Mouse (Mus musculus) common myeloid progenitor, adult 5-6 weeks (primary cell): ENCODE measurements around the gene Plekho1. TPM values are rescaled to one million over a fixed set of nuclear protein-coding genes. Genes with fewer than 3 reads are reported as not detected.
"Not testable (repeated sequence)": the region's sequence is repeated elsewhere in the genome, so short reads cannot be mapped to it uniquely, and the experiment has no call there.

Experiments
- ATAC-seq: replicated peaks from 2 replicates; pipeline ENCODE4 v1.8.0; 2016; ENCODE audit warnings: low read depth, mild to moderate bottlenecking, moderate TSS enrichment, inconsistent platforms; ENCODE audit not compliant: poor library complexity, severe bottlenecking
- total RNA-seq: library from RNA; stranded (forward); fragments of 200-1000, 187-1606 nt; gene quantifications from 2 replicates; pipeline ENCODE4 v1.2.3, GENCODE M21; 2017

Gene Plekho1
- 28.9 and 33.8 TPM in 2 replicates for total RNA-seq

DNA sequence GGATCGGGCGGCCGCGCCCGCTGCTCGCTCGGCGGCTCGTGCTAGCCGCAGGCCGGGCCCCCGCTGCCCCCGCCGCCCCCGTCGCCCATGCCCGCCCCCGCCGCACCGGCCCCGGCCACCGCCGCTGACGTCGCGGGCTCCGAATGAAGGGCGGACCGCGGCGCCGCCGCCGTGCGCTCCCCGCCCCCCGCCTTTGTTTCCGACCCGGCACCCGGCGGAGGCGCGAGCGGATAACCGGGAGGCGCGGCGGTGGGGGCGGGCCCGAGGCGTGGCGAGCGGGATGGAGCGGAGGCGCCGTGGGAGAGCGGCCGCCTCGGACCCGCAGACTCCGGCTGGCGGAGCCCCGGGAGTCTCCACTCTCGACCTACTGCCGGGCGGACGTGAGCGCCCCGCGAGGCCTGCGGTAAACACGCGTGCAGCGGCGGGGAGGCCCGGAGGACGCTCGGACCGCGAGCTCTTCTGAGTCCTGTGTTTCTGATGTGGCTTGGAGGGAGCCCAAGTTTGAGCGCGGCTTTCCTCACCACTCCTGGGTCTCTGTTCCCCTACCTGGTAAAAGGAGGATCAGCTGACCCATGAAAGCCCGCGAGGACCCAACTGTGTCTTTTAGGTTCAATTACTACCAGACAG, at the start of gene Plekho1:
Plekho1 (minus strand) TSS at position 200 of the 627 bp plus-strand sequence.
- no peak; the same call in 1 of the 2 replicates for ATAC-seq

DNA sequence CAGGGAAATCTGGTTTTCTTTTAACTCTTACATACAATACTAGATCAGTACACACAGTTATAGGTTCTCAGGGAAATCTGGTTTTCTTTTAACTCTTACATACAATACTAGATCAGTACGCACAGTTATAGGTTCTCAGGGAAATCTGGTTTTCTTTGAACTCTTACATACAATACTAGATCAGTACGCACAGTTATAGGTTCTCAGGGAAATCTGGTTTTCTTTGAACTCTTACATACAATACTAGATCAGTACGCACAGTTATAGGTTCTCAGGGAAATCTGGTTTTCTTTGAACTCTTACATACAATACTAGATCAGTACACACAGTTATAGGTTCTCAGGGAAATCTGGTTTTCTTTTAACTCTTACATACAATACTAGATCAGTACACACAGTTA, 48.8 kb upstream of the Plekho1 start:
- not testable (repeated sequence) for ATAC-seq

DNA sequence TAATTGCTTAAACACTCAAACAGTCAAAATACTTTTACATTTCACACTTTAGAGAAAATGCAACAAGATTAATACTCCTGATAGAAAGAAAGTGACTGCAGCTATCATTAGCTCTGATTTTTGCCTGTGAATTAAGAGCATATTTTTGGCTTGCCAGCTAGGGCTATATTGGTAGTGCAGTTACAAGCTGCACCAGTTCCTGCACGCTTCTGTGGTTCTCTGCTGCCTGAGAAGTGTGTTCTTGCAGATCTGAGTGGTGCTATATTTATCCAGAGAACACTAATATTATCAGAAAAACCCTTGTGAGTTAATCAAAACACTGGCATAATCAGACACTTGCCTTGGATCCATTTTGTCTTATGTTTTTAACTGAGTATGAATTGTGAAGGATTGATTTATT, 47.3 kb upstream of the Plekho1 start:
- ATAC-seq = no peak

DNA sequence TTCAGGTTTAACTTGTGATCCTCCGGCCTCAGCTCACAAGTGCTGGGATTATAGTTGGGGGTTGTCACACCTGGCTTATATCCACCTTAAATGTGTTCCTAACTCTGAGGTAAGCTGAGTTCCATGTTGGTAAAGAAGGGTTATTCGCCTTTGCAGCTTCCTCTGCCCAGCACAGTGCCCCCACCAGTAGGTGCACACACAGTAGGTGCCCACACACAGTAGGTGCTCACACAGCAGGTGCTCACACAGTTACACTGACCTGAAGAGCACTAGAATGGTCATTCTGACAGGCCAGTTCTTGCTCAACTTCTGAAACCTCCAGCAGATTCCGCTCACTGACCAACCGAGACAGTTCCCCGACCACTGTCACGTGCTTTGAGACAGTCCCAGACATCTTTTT, 45.3 kb upstream of the Plekho1 start:
- no peak for ATAC-seq

DNA sequence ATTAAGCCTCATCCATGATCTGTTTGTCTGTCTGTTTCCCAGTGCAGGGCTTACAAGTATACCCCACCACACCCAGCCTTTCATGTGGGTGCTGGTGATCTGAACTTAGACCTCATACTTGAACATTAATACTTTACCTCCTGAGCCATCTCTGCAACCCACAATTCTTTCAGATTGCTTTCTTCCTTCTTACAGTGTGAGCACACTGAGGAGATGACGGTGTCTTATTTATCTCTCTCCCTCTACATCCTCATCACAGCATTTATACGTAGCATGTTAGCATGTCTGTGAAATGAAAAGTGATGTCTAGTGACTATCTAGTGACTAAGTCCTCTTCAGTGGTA, 44.8 kb upstream of the Plekho1 start:
- no peak for ATAC-seq

DNA sequence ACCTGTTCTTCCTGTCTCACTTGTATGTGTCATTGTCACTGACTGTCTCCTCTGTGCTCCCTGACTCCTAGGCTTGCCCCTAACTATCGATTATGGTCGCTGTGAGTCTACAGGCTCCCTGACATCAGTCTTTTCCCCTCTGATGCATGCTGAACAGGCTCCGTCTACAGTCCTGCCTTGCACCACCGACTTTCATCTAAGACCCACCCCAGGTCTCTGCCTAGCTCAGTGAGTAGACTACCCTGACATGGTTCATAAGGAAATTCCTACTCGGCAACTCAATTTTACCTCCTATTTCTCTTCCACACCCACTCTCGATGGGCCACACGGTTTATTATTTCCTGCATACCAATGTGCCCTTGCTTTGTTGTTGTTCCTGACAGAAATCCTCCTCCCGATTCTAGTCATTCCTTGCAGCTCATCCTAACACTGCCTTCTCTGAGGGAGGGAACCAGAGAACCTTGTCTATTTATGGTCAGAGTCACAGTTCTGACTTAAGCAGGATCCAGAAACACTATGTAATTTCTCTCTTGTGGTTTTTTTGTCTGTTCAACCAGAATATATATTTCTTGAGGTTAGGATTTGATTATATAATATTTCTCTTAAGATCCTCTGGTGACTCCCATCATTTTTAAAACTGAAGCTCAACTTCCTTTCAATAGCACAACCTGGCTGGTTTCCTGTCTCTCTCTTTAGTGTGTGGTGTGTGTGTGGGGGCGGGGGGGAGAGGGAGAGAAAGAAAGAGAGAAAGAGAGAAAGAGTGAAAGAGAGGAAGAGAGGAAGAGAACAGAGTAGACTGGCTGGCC, 44.3 kb upstream of the Plekho1 start:
- no peak for ATAC-seq

DNA sequence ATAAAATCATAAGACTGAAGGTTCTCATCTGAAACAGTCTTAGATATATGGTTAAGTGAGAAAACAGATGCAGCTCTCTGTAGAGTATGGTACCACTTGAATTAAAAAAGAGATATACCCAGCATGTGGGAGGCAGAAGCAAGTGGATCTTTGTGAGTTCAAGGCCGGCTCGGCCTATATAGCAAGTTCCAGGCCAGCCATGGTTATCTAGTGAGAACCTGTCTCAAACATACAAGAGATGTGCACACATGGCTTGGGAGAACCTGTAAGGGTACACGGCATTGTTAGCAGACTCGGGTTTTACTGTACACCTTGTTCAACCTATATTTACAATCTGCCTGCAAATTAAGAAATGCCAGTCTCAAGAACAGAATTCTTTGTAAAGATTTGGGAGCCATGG, 43.0 kb upstream of the Plekho1 start:
- no peak for ATAC-seq

DNA sequence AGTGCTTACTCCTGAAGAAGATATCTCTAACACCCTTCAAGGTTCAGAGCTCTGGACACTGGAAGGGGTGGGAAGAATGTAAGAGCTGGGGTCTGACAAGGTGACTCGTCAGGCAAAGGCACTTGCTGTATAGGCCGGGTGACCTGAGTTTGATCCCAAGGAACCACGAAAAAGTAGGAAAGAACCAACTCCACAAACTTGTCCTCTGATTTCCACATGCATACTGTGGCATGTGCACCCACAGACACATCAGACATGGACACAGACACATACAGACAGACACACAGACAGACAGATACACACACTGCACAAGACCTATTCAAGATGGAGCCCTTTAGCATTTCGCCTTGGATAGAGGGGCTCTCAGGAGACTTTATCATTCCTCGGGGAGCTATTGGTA, 42.4 kb upstream of the Plekho1 start:
- ATAC-seq = no peak

DNA sequence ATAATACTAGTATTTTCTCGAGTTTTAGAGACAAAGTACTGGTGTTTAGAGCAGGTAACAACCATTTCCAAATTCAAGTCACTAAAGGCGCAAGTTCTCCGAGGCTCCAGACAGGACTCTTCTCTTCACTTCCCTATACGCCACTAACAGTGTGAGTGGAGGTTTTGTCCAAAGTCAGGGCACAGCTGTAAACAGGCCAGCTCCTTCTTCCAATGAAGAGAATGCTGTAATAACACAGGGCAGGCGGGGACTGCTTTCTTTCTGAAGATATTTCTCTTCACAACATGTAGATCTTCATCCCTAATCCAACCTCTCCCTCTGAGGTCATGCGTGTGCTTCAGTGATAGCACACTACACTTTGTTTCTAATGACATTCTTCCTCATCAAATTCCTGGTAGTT, 41.0 kb upstream of the Plekho1 start:
- ATAC-seq = no peak

DNA sequence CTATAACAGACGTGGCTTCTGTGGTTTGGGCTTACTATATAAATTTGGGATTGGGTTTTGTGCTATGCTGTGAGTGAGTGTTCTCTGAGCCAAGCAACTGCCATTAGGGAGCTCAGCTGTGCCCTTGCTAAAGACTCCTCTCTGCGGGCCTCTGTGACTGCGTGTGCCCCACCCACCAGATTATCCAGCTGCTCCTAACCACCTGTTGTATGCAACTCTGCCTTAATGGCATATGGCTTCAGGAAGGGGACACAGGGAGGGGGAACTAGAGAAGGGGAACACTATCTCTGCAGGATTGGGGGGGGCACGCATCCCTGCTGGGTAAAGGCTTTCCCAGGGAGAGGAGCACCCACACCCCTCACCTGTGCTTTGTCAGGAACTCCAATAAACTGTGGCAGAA, 37.2 kb upstream of the Plekho1 start:
- ATAC-seq = peak; percentile 54

DNA sequence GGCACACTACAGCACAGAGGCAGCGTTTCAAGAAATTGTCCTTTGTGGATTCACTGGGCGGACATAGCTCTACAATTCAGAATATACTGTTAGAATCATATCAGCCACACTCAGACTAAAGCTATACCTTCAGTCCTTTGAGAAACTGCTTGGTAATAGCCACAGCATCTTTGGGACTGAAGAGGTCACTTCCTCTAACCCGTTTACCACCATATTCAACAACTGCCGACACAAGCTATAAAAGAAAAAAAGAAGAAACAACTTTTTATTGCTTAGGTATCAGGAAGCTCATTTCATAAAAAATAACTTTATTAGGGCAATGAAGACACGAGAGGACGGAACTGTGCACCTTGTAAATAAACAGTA, 36.8 kb upstream of the Plekho1 start:
- ATAC-seq = peak; percentile 78

DNA sequence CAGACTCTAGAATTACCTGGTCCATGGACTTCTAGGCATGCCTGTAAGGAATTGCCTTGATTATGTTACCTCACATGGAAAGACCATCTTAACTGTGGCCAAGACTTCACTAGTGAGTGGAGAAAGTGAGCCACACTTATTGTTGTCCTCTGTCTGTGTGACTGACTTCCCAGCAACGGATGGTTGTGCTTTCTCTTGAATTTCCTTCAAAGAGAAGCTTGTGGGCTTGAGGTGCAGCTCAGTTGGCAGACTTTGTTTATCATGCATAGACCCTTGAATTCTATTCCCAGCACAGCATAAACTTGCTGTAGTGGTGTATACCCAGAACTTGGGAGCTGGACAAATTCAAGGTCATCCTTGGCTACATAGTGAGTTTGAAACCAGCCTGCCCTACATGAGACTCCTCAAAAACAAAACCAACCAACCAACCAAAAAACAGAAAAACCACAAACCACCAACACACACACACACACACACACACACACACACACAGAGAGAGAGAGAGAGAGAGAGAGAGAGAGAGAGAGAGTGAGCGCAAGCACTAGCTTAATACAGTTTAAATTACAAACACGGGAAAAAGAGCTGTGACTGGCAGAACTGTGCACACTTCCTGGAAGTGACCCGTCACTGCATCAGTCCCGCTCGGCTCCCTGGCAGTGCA, 36.3 kb upstream of the Plekho1 start:
- peak; percentile 71 for ATAC-seq

DNA sequence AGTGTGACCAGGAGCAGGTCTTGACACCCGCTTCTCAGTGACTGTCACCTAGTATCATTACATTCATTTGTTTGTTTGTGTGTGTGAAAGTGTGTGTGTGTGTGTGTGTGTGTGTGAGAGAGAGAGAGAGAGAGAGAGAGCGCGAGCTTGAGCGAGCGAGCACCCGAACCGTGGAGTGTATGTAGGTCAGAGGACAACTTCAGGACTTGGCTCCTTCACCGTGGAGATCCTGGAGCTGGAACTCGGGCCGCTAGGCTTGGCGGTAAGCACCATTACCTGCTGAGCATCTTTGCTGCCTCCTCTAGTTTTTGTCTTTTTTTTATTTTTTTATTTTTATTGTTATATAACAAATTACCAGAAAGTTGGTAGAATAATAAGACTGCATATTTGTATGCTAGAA, 34.0 kb upstream of the Plekho1 start:
- ATAC-seq = no peak

DNA sequence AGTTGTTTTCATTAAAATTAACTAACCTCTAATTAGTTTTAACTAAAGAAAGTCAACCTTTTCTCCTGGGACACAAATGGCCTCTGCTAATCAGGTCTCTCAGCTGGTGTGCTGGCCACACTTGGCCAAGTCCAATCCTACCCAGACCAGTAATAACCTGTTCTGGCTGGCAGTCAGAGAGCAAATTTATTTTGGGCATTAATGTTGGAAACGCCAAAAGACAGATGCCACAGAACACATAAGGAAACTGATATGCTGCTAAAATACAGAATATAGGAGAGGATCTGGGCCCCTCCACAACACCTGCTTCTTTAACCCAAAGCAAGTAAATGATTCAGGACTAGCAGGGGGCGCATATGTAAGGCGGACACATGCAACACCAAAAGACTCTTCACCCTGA, 33.5 kb upstream of the Plekho1 start:
- ATAC-seq = no peak

DNA sequence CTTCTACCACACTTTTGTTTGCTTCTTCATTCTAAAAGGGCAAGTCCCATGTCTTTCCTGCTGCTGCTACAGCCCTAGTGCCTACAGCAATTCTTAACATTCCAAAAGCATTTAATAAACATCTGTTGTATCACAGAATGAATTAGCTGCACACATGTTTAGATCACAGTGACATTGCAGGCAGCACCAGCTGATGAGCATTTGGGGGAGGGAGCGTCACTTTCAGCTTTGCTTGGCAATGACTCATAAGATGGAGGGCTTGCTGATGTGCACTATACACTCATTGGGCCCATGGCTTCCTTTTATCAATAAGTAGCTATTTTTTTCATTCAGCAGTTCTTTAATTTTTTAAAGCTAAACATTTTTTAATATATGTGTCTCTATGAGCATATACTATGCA, 32.1 kb upstream of the Plekho1 start:
- no peak for ATAC-seq

DNA sequence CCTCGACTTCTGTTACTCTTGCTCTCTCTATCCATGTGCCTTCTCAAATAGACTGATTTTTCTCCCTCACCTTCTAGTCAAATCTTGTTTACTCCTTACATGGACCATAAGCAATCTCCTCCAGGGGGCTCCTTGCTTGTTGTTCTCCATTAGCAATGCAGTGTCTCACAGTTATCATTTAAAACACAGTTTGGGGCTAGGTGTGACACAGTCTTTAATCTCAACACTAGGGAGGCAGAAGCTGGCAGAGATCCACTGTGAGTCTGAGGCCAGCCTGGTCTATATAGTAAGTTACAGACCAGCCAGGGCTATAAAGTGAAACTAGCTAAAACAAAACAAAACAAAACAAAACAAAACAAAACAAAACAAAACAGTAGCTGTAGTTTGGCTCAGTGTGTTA, 31.3 kb upstream of the Plekho1 start:
- no peak for ATAC-seq

DNA sequence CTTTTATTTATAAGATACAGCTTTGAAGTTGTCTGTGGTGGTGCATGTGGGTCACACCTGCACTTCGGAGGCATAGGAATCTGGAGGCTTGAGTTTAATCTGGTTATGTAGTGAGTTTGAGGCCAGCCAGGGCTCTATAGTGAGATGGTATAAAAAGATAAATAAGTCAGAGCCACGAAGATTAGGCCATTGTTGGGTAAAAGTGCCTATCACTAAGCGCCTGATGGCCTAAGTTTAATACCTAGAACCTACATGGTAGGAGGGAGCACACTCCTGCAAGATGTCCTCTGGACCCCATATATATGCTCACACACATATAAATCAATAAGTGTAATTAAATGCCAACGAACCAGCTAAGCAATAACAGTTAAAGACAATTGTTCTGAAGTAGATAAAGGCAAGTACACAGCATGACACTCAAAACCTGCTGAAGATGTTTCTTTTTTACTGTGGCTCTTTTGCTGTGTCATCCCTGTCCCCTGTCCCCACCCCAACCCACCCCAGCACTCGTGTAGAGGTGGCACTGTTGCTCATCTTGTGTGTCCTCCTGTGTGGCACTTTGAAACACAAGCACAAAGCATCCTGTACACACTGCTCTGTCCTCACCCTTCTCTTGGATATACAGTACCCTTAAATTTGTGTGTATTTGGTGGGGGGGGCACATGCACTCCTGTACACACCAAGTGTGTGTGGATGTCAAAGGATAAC, 25.8 kb upstream of the Plekho1 start:
- ATAC-seq = no peak

DNA sequence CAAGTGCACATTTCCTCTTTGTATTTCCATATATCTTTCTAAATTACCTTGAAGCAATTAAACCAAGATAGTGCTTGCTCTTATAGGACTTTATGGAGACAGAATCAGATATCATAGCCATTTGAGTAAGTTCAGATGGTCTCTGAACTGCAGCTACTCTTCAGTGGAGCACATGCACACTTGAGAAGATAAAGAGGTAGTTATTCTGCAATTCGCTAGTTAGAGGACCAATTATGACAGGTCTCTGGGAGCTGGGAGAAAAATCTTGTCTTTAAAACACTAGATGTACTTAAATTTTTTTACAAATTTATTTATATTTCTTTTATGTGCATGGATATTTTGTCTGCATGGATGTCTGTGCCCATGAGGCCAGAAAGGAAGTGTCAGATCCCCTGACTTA, 24.9 kb upstream of the Plekho1 start:
- ATAC-seq = no peak

DNA sequence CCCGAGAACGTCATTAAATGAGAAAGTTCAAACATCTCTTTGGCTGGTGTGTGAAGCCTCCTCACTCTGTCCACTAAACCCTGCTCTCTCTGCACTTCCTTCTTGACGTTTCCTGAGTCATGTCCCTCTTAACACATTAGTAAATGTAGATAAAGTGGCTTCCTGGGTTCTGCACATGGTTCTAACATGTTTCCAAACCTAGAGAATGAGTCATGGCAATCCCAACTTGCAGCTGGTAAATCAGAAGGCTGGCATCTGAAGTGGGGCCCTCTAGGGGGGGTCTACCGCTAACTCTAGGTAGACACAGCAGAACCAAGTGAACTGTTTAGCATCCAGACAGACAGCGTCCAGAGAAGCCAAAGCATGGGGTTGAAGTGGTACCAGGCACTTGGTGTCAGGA, 21.7 kb upstream of the Plekho1 start:
- peak; percentile 68 for ATAC-seq

DNA sequence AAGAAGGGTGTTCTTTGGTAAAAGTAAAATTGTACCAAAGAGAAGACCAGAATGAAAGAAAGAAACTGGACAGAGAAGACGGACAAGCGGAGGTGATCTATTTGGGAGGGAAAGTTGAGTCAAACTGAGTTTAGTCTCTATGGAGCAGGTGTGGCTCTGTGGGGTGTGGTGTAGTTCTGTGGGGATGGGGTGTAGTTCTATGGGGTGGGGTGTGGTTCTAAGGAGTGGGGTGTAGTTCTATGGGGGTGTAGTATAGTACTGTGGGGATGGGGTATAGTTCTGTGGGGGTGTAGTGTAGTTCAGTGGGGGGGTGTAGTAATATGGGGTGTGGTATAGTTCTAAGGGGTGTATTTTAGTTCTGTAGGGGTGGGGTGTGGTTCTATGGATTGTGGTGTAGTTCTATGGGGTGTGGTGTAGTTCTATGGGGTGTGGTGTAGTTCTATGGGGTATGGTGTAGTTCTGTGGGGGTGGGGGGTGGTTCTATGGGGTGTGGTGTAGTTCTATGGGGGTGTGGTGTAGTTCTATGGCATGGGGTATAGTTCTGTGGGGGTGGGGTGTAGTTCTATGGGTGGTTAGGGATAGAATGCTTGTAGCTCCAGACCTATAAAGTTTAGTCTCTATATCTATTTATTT, 20.6 kb upstream of the Plekho1 start:
- ATAC-seq = no peak
